ENCODE assay signal across 28 mouse cellular contexts in the genomic region with DNA sequence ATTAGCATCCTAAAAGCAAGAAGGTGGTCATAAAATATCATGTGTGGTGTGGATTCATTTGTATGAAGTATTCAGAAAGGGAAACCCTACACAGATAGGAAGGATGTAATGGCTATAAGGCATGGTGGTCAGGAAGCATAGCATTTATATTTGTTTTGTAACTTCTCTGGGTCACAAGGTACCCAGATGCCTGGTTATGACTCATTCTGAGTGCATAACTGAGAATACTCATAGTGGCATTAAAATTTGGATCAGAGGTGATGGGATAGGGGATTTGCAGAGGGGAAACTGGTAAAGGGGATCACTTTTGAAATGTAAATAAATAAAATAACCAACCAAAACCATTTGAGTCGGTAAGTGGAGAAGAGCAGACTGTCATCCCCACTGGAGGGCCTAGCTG.
"Had no signal": no experiment of that assay in that cellular context is flagged by ENCODE, and none has a peak within 500 bp of the region (broad histone marks: within the 10 kb centered on the region; RNA-seq: fewer than 3 reads in every experiment).

No protein-coding gene starts in this region.

- ATAC-seq: liver, embryonic 12.5 days; liver, postnatal 0 days; lung, postnatal 0 days; midbrain, embryonic 13.5 days; midbrain, embryonic 15.5 days; midbrain, embryonic 16.5 days had no signal

- H3K36me3 ChIP-seq: limb, embryonic 10.5 days; limb, embryonic 12.5 days; limb, embryonic 13.5 days; limb, embryonic 15.5 days; liver, embryonic 12.5 days; liver, embryonic 13.5 days; liver, embryonic 15.5 days; lung, embryonic 15.5 days; midbrain, embryonic 10.5 days; midbrain, embryonic 12.5 days; midbrain, embryonic 13.5 days; midbrain, embryonic 15.5 days; neural tube, embryonic 12.5 days had no signal

- DNase-seq: left cerebral cortex, postnatal 4 days; liver; liver, embryonic 13.5 days; liver, postnatal 0 days; lung, adult 18-20 months; lung, adult 2 months; lung, embryonic 14.5 days; lung, postnatal 10 days; lung, postnatal 14 days; lung, postnatal 36 days; lung, postnatal 4 days; midbrain, embryonic 14.5 days had no signal

- H3K27me3 ChIP-seq: limb, embryonic 12.5 days; limb, embryonic 13.5 days; limb, embryonic 15.5 days; liver, embryonic 12.5 days; liver, embryonic 13.5 days; liver, embryonic 15.5 days; lung, embryonic 15.5 days; megakaryocyte, embryonic 14.5 days; midbrain, embryonic 12.5 days; midbrain, embryonic 13.5 days; midbrain, embryonic 15.5 days; neural tube, embryonic 12.5 days had no signal

- H3K4me3 ChIP-seq: limb, embryonic 10.5 days; limb, embryonic 12.5 days; limb, embryonic 13.5 days; limb, embryonic 15.5 days; liver, embryonic 12.5 days; liver, embryonic 13.5 days; liver, embryonic 15.5 days; lung, embryonic 15.5 days; megakaryocyte, embryonic 14.5 days; midbrain, embryonic 10.5 days; midbrain, embryonic 12.5 days; midbrain, embryonic 13.5 days; midbrain, embryonic 15.5 days; myocyte; neural tube, embryonic 12.5 days had no signal
